Mouse (Mus musculus) kidney, adult 9 months (tissue): ENCODE results near the gene Ifi205.
"Not testable (repeated sequence)": the region's sequence is repeated elsewhere in the genome, so short reads cannot be mapped to it uniquely, and the experiment has no call there.

Experiments
- DNase-seq: peaks from one replicate; pipeline ENCODE4 v3.0.0; 2022

The Ifi205 gene

GRCm38 (mm10) chr1:174031698-174032097 is at the start of gene Ifi205:
TSS of gene Ifi205 (minus strand) at chr1:174031810.
- DNase-seq = no peak

GRCm38 (mm10) chr1:174066305-174066704 is 34.7 kb upstream of the Ifi205 start, which contains the start of gene Olfr430:
TSS of gene Olfr430 (plus strand) at chr1:174066605.
- no peak for DNase-seq

GRCm38 (mm10) chr1:174055248-174055647 is 23.6 kb upstream of the Ifi205 start:
- no peak for DNase-seq

- no peak for DNase-seq
Measured at GRCm38 (mm10) chr1:174052981-174053380, 21.4 kb upstream of the Ifi205 start.

GRCm38 (mm10) chr1:174051931-174052536 is 20.4 kb upstream of the Ifi205 start:
- no peak for DNase-seq

GRCm38 (mm10) chr1:174051515-174051914 is 19.9 kb upstream of the Ifi205 start:
- DNase-seq = no peak

GRCm38 (mm10) chr1:174050532-174050931 is 18.9 kb upstream of the Ifi205 start:
- DNase-seq = no peak

- not testable (repeated sequence) for DNase-seq
Measured at GRCm38 (mm10) chr1:174049357-174049756, 17.7 kb upstream of the Ifi205 start.

- no peak for DNase-seq
Measured at GRCm38 (mm10) chr1:174048893-174049292, 17.3 kb upstream of the Ifi205 start, which contains the start of gene Olfr432. TSS of gene Olfr432 (plus strand) at chr1:174049205.

GRCm38 (mm10) chr1:174048227-174048626 is 16.6 kb upstream of the Ifi205 start:
- not testable (repeated sequence) for DNase-seq

- DNase-seq = no peak
Measured at GRCm38 (mm10) chr1:174044431-174044830, 12.8 kb upstream of the Ifi205 start.

GRCm38 (mm10) chr1:174042091-174042884 is 10.7 kb upstream of the Ifi205 start:
- not testable (repeated sequence) for DNase-seq

- DNase-seq = peak; percentile 52
Measured at GRCm38 (mm10) chr1:174040523-174041177, 9.0 kb upstream of the Ifi205 start, which contains the start of gene Olfr433. TSS of gene Olfr433 (plus strand) at chr1:174040705.

- no peak for DNase-seq
Measured at GRCm38 (mm10) chr1:174038480-174038879, 6.9 kb upstream of the Ifi205 start.

- no peak for DNase-seq
Measured at GRCm38 (mm10) chr1:174035841-174036240, 4.2 kb upstream of the Ifi205 start.

- DNase-seq = not testable (repeated sequence)
Measured at GRCm38 (mm10) chr1:174007050-174007449, 24.6 kb downstream of the Ifi205 start.

GRCm38 (mm10) chr1:174004352-174005109 is 27.1 kb downstream of the Ifi205 start:
- DNase-seq = not testable (repeated sequence)

GRCm38 (mm10) chr1:173995003-173995402 is 36.6 kb downstream of the Ifi205 start:
- no peak for DNase-seq

GRCm38 (mm10) chr1:173982694-173983305 is 48.8 kb downstream of the Ifi205 start, which contains the start of gene Ifi202b:
TSS of gene Ifi202b (minus strand) at chr1:173982744.
- not testable (repeated sequence) for DNase-seq

GRCm38 (mm10) chr1:173981038-173981437 is 50.6 kb downstream of the Ifi205 start:
- DNase-seq = not testable (repeated sequence)

GRCm38 (mm10) chr1:173977622-173978021 is 54.0 kb downstream of the Ifi205 start:
- DNase-seq = no peak

- no peak for DNase-seq
Measured at GRCm38 (mm10) chr1:173973111-173973510, 58.5 kb downstream of the Ifi205 start.
